Mouse (Mus musculus): ENCODE measurements around the gene Ninj2. TPM values are rescaled to one million over a fixed set of nuclear protein-coding genes. Genes with fewer than 3 reads are reported as not detected.
"Not testable (repeated sequence)": the region's sequence is repeated elsewhere in the genome, so short reads cannot be mapped to it uniquely, and the experiment has no call there.

Ninj2 gene
- polyA plus RNA-seq, 1 experiment from 2014 or later, result not detected

DNA sequence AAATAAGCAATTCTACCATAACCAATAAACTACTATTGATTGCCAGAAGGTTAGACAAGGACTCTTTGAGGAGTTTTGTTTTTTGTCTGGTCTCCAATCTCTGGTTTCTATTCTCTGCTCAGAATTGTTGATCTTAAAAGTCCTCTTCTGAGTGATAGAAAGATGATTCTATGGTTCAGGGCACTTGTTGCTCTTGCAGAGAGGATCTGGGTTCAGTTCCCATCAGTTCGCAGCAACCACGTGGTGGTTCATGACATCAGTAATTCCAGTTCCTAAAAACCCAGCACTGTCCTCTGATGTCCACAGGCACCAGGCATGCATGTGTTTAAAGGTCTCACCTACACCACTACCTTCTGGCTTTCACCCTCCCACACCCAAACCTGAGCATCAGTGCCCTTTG is 8.2 kb upstream of the Ninj2 start:
- DNase-seq (ENCODE audit: low spot score) (no peak), ATAC-seq (replicated peaks; ENCODE audit: low FRiP score) (no peak)
- Histone ChIP-seq H3K4me3 (ENCODE audit: low read depth, low read length) (no peak overlapping the region), H3K4me1 (replicated peaks; ENCODE audit: control insufficient read depth, insufficient read depth, low read length) (no peaks in the 10 kb centered on the region), H3K36me3 (ENCODE audit: control insufficient read depth, insufficient read depth, low read length) (no peaks in the 10 kb centered on the region), H3K9me3 (ENCODE audit: control insufficient read depth, low read length) (no peaks in the 10 kb centered on the region), H3K4me2 (no peak overlapping the region), H3K27ac (ENCODE audit: low read depth, low read length) (no peak overlapping the region), H3K27me3 (replicated peaks; ENCODE audit: control insufficient read depth, insufficient read depth, low read length) (no peaks in the 10 kb centered on the region), H3K9ac (ENCODE audit: low read depth, low read length) (no peak overlapping the region)
- WGBS, result 75% methylated on average over 2 of the region's 2 CpGs

- Histone ChIP-seq H3K27me3 (replicated peaks; ENCODE audit: control insufficient read depth, insufficient read depth, low read length) (no peaks in the 10 kb centered on the region), H3K9me3 (ENCODE audit: control insufficient read depth, low read length) (no peaks in the 10 kb centered on the region), H3K27ac (ENCODE audit: low read depth, low read length) (no peak overlapping the region), H3K4me3 (ENCODE audit: low read depth, low read length) (no peak overlapping the region), H3K4me1 (replicated peaks; ENCODE audit: control insufficient read depth, insufficient read depth, low read length) (0 out of 2 replicates have a peak, but pooled peaks cover under 1% of the 10 kb centered on the region), H3K9ac (ENCODE audit: low read depth, low read length) (no peak overlapping the region), H3K4me2 (no peak overlapping the region), H3K36me3 (ENCODE audit: control insufficient read depth, insufficient read depth, low read length) (no peaks in the 10 kb centered on the region)
- WGBS, result 65% methylated on average over 3 of the region's 3 CpGs
- ATAC-seq (replicated peaks; ENCODE audit: low FRiP score) (no peak), DNase-seq (ENCODE audit: low spot score) (no peak)
Measured at GRCm38 (mm10) chr6:120085832-120086231, 7.3 kb upstream of the Ninj2 start.

GRCm38 (mm10) chr6:120087041-120087440 is 6.1 kb upstream of the Ninj2 start:
- not testable (repeated sequence) for H3K36me3 ChIP-seq (ENCODE audit: control insufficient read depth, insufficient read depth, low read length); H3K4me1 ChIP-seq (replicated peaks; ENCODE audit: control insufficient read depth, insufficient read depth, low read length); H3K27me3 ChIP-seq (replicated peaks; ENCODE audit: control insufficient read depth, insufficient read depth, low read length); H3K4me2 ChIP-seq; DNase-seq (ENCODE audit: low spot score); H3K27ac ChIP-seq (ENCODE audit: low read depth, low read length); H3K9me3 ChIP-seq (ENCODE audit: control insufficient read depth, low read length); H3K9ac ChIP-seq (ENCODE audit: low read depth, low read length); H3K4me3 ChIP-seq (ENCODE audit: low read depth, low read length); ATAC-seq (replicated peaks; ENCODE audit: low FRiP score)
- WGBS, result 89% methylated on average over 6 of the region's 8 CpGs

DNA sequence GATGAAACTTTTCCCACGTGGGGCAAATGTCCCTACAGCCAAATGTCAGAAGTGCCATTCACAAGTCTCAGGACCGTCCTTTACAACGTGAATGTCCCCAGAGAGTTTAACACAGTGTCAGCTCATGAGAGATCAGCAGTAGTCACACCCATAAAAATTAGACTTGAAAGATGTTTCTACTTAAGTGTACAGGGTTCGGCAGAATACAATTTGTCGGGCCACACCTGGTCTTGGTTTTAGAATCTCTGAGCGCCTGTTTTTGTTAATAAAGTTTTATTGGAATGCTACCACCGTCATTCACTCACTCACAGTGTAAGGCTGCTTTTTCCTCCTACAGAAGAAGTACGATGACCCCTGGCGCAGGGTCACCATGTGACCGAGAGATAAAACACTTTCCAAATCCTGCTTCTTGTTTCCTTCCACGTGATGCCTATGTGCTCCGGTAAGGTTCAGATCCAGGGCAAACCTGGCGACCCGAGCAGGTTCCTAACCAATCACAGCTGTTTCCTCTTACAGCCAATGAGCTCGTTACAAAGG is 2.4 kb upstream of the Ninj2 start:
- Histone ChIP-seq H3K9me3 (ENCODE audit: control insufficient read depth, low read length) (no peaks in the 10 kb centered on the region), H3K27me3 (replicated peaks; ENCODE audit: control insufficient read depth, insufficient read depth, low read length) (no peaks in the 10 kb centered on the region), H3K4me2 (no peak overlapping the region), H3K36me3 (ENCODE audit: control insufficient read depth, insufficient read depth, low read length) (no peaks in the 10 kb centered on the region), H3K9ac (ENCODE audit: low read depth, low read length) (no peak overlapping the region), H3K4me3 (ENCODE audit: low read depth, low read length) (no peak overlapping the region), H3K4me1 (replicated peaks; ENCODE audit: control insufficient read depth, insufficient read depth, low read length) (peaks cover 3% of the 10 kb centered on the region; the same call in 1 of the 2 replicates), H3K27ac (ENCODE audit: low read depth, low read length) (no peak overlapping the region)
- DNase-seq (ENCODE audit: low spot score) (no peak), ATAC-seq (replicated peaks; ENCODE audit: low FRiP score) (no peak)
- WGBS, result 60% methylated on average over 15 of the region's 15 CpGs

DNA sequence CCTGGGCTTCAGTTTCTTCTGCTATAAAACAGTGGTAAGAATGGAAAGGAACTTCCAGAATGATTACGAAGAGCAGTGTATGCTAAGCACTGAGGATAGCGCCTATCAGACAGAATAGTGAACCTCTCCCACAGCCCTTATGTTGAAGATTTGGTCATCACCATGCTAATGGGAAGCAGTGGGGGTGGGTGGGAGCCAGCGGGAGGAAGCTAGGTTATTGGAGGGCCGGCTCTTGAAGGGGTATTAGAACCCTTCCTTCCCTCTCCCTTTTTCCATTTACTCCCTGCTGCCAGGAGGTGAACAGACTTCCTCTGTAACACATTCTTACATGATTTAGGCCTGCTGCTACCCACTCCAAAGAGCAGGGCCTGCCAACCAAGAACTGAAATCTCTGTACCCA is 1.2 kb upstream of the Ninj2 start:
- peaks cover 3% of the 10 kb centered on the region; the same call in 1 of the 2 replicates for H3K4me1 ChIP-seq (replicated peaks; ENCODE audit: control insufficient read depth, insufficient read depth, low read length)
- no peak overlapping the region for H3K4me3 ChIP-seq (ENCODE audit: low read depth, low read length)
- DNase-seq (ENCODE audit: low spot score), result no peak
- ATAC-seq (replicated peaks; ENCODE audit: low FRiP score), result no peak
- no peak overlapping the region for H3K9ac ChIP-seq (ENCODE audit: low read depth, low read length)
- H3K27me3 ChIP-seq (replicated peaks; ENCODE audit: control insufficient read depth, insufficient read depth, low read length), result no peaks in the 10 kb centered on the region
- no peaks in the 10 kb centered on the region for H3K9me3 ChIP-seq (ENCODE audit: control insufficient read depth, low read length)
- 63% methylated on average over 4 of the region's 4 CpGs for WGBS
- no peak overlapping the region for H3K4me2 ChIP-seq
- H3K27ac ChIP-seq (ENCODE audit: low read depth, low read length), result no peak overlapping the region
- no peaks in the 10 kb centered on the region for H3K36me3 ChIP-seq (ENCODE audit: control insufficient read depth, insufficient read depth, low read length)

- H3K27me3 ChIP-seq (replicated peaks; ENCODE audit: control insufficient read depth, insufficient read depth, low read length), result no peaks in the 10 kb centered on the region
- no peak overlapping the region for H3K27ac ChIP-seq (ENCODE audit: low read depth, low read length)
- H3K9ac ChIP-seq (ENCODE audit: low read depth, low read length), result no peak overlapping the region
- H3K4me3 ChIP-seq (ENCODE audit: low read depth, low read length), result no peak overlapping the region
- 73% methylated on average over 9 of the region's 9 CpGs for WGBS
- no peaks in the 10 kb centered on the region for H3K36me3 ChIP-seq (ENCODE audit: control insufficient read depth, insufficient read depth, low read length)
- peaks cover 3% of the 10 kb centered on the region; the same call in 1 of the 2 replicates for H3K4me1 ChIP-seq (replicated peaks; ENCODE audit: control insufficient read depth, insufficient read depth, low read length)
- DNase-seq (ENCODE audit: low spot score), result no peak
- ATAC-seq (replicated peaks; ENCODE audit: low FRiP score), result no peak
- no peak overlapping the region for H3K4me2 ChIP-seq
- no peaks in the 10 kb centered on the region for H3K9me3 ChIP-seq (ENCODE audit: control insufficient read depth, low read length)
Measured at GRCm38 (mm10) chr6:120094091-120094776, 1.1 kb downstream of the Ninj2 start.

DNA sequence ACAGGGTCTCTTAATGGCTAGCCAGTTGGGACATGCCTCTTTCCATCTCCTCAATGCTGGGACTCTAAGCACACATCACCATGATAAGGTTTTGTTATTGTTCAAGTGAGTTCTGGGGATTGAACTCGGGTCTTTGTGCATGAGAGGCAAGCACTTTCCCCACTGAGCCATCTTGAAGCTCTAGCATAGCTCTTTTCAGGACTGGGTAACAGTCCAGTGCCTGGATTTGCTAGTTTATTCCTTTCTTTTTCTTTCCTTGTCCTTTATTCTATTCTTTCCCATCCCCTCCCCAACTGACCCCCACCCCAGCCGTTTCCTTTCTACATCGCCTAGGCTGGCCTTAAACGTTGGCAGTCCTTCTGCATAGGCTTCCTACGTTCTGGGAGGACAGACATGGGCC is 1.9 kb downstream of the Ninj2 start:
- 67% methylated on average over 5 of the region's 5 CpGs for WGBS

DNA sequence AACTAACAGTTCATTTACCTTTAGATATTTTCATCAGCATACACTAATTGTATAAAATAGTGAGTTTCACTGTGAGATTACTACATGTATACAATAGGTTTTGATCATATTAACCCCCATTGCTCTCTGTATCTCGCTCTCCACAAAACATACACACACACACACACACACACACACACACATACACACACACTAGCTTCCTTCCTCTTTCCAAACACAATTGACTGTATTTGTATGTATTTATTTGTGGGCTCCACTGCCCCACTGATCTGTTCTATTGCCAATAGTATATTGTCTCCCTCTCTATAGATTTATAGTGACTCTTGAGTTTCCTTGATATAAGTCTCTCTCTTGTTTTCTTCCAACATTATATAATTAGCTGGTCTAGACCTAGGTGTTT is 2.4 kb downstream of the Ninj2 start:
- H3K27ac ChIP-seq (ENCODE audit: low read depth, low read length), result no peak overlapping the region
- ATAC-seq (replicated peaks; ENCODE audit: low FRiP score), result no peak
- H3K4me1 ChIP-seq (replicated peaks; ENCODE audit: control insufficient read depth, insufficient read depth, low read length), result peaks cover 3% of the 10 kb centered on the region; the same call in 1 of the 2 replicates
- no peak overlapping the region for H3K9ac ChIP-seq (ENCODE audit: low read depth, low read length)
- no peaks in the 10 kb centered on the region for H3K36me3 ChIP-seq (ENCODE audit: control insufficient read depth, insufficient read depth, low read length)
- H3K9me3 ChIP-seq (ENCODE audit: control insufficient read depth, low read length), result no peaks in the 10 kb centered on the region
- no peak for DNase-seq (ENCODE audit: low spot score)
- H3K4me3 ChIP-seq (ENCODE audit: low read depth, low read length), result no peak overlapping the region
- 90% methylated on average over 1 of the region's 1 CpGs for WGBS
- no peaks in the 10 kb centered on the region for H3K27me3 ChIP-seq (replicated peaks; ENCODE audit: control insufficient read depth, insufficient read depth, low read length)
- no peak overlapping the region for H3K4me2 ChIP-seq

More for the DNA sequence above, 1.9 kb downstream of the Ninj2 start:
- ATAC-seq (replicated peaks; ENCODE audit: low FRiP score) (no peak), DNase-seq (ENCODE audit: low spot score) (no peak)
- Histone ChIP-seq H3K27ac (ENCODE audit: low read depth, low read length) (no peak overlapping the region), H3K9me3 (ENCODE audit: control insufficient read depth, low read length) (no peaks in the 10 kb centered on the region), H3K36me3 (ENCODE audit: control insufficient read depth, insufficient read depth, low read length) (no peaks in the 10 kb centered on the region), H3K4me2 (no peak overlapping the region), H3K27me3 (replicated peaks; ENCODE audit: control insufficient read depth, insufficient read depth, low read length) (no peaks in the 10 kb centered on the region), H3K4me3 (ENCODE audit: low read depth, low read length) (no peak overlapping the region), H3K4me1 (replicated peaks; ENCODE audit: control insufficient read depth, insufficient read depth, low read length) (peaks cover 3% of the 10 kb centered on the region; the same call in 1 of the 2 replicates), H3K9ac (ENCODE audit: low read depth, low read length) (no peak overlapping the region)

GRCm38 (mm10) chr6:120099392-120099791 is 6.2 kb downstream of the Ninj2 start:
- Histone ChIP-seq H3K9ac (ENCODE audit: low read depth, low read length) (no peak overlapping the region), H3K4me3 (ENCODE audit: low read depth, low read length) (no peak overlapping the region), H3K36me3 (ENCODE audit: control insufficient read depth, insufficient read depth, low read length) (no peaks in the 10 kb centered on the region), H3K9me3 (ENCODE audit: control insufficient read depth, low read length) (no peaks in the 10 kb centered on the region), H3K27ac (ENCODE audit: low read depth, low read length) (no peak overlapping the region), H3K4me1 (replicated peaks; ENCODE audit: control insufficient read depth, insufficient read depth, low read length) (peaks cover 5% of the 10 kb centered on the region; the same call in 1 of the 2 replicates), H3K4me2 (no peak overlapping the region), H3K27me3 (replicated peaks; ENCODE audit: control insufficient read depth, insufficient read depth, low read length) (no peaks in the 10 kb centered on the region)
- WGBS, result 72% methylated on average over 5 of the region's 5 CpGs
- DNase-seq (ENCODE audit: low spot score) (no peak), ATAC-seq (replicated peaks; ENCODE audit: low FRiP score) (no peak)

All from liver, embryonic 11.5 days (tissue).